Mouse (Mus musculus): ENCODE results near the gene Rit1. TPM values are rescaled to one million over a fixed set of nuclear protein-coding genes. Genes with fewer than 3 reads are reported as not detected.
A peak's percentile ranks its signal among the peaks of the same experiment; 100 is the strongest.
"Not testable (repeated sequence)": the region's sequence is repeated elsewhere in the genome, so short reads cannot be mapped to it uniquely, and the experiment has no call there.

Gene Rit1
- polyA plus RNA-seq, 1 experiment: 58.7 TPM

DNA sequence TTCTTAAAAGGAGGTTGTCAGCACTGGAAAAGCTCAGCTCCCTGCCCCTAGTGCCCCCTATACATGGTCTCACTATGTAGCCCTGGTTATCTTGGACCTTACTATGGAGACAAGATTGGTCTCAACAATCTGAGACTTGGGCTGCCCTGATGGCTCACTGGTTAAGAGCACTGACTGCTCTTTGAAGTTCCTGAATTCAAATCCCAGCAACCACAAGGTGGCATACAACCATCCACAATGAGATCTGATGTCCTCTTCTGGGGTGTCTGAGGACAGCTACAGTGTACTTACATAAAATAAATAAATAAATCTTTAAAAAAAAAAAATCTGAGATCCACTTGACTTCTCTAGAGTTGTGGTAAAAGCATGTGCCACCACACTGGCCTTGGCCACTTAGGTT, 21.1 kb upstream of the Rit1 start:
- no peak overlapping the region for H3K4me3 ChIP-seq (ENCODE audit: insufficient read depth, low read length)
- H3K27ac ChIP-seq (ENCODE audit: insufficient read depth, low read length): no peak overlapping the region
- H3K4me1 ChIP-seq (ENCODE audit: control insufficient read depth, insufficient read depth, low read length): no peaks in the 10 kb centered on the region
- TF ChIP-seq CTCF (IDR thresholded peaks at IDR 0.05; ENCODE audit: extremely low read depth, insufficient read depth, low read length) (no peak), POLR2A (IDR thresholded peaks at IDR 0.05; ENCODE audit: extremely low read depth, insufficient read depth, low read length) (no peak)

DNA sequence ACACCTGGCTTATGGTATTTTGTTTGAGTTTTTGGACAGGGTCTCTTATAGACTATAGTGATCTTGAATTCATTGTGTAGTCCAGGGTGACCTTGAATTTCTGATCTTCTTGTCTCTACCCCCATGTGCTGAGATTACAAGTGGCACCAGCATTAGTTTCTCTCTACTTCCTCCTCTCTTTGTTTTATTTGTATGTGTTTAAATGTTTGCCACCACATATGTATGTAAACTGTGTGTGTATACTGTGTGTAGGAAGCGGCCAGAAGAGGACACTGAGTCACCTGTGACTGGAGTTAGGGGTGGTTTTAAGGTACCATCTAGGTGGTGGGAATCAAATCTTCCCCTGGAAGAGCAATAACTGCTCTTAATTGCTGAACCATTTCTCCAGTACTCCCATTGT, 18.6 kb upstream of the Rit1 start:
- TF ChIP-seq POLR2A (IDR thresholded peaks at IDR 0.05; ENCODE audit: extremely low read depth, insufficient read depth, low read length): no peak
- no peak for TF ChIP-seq CTCF (IDR thresholded peaks at IDR 0.05; ENCODE audit: extremely low read depth, insufficient read depth, low read length)
- Histone ChIP-seq H3K27ac (ENCODE audit: insufficient read depth, low read length) (no peak overlapping the region), H3K4me3 (ENCODE audit: insufficient read depth, low read length) (no peak overlapping the region), H3K4me1 (ENCODE audit: control insufficient read depth, insufficient read depth, low read length) (peaks cover 1% of the 10 kb centered on the region; the same call in 1 of the 2 replicates)

DNA sequence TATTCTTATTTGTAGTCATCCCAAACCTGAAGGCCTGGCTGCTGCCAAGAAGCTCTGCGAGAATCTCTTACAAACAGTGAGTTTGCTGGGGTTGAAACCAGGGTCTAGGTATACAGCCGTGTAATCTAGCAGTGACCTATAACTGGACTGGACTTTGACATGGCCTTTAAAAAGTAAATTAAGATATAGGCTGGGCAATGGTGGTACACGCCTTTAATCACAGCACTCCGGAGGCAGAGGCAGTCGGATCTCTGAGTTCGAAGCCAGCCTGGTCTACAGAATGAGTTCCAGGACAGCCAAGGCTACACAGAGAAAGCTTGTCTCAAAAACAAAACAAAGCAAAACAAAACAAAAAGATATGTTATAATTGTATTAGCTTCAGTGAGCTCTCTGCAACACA, 17.8 kb upstream of the Rit1 start:
- Histone ChIP-seq H3K27ac (ENCODE audit: insufficient read depth, low read length) (no peak overlapping the region), H3K4me1 (ENCODE audit: control insufficient read depth, insufficient read depth, low read length) (peaks cover 1% of the 10 kb centered on the region; the same call in 1 of the 2 replicates), H3K4me3 (ENCODE audit: insufficient read depth, low read length) (no peak overlapping the region)
- no peak for TF ChIP-seq CTCF (IDR thresholded peaks at IDR 0.05; ENCODE audit: extremely low read depth, insufficient read depth, low read length)
- TF ChIP-seq POLR2A (IDR thresholded peaks at IDR 0.05; ENCODE audit: extremely low read depth, insufficient read depth, low read length): no peak

DNA sequence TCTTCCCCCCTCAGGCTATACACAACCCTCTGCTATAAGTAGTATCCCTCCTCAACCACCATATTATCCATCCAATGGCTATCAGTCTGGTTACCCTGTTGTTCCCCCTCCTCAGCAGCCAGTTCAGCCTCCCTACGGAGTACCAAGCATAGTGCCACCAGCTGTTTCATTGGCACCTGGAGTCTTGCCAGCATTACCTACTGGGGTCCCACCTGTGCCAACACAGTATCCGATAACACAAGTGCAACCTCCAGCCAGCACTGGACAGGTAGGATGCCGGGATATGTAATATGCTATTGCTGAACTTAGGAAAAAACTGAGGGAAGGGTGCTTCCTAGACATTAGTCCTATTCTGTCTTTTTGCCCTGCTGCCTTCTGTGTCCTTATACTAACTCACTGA, 16.4 kb upstream of the Rit1 start:
- no peak overlapping the region for H3K27ac ChIP-seq (ENCODE audit: insufficient read depth, low read length)
- TF ChIP-seq POLR2A (IDR thresholded peaks at IDR 0.05; ENCODE audit: extremely low read depth, insufficient read depth, low read length) (no peak), CTCF (IDR thresholded peaks at IDR 0.05; ENCODE audit: extremely low read depth, insufficient read depth, low read length) (no peak)
- H3K4me1 ChIP-seq (ENCODE audit: control insufficient read depth, insufficient read depth, low read length): peaks cover 1% of the 10 kb centered on the region; the same call in 1 of the 2 replicates
- no peak overlapping the region for H3K4me3 ChIP-seq (ENCODE audit: insufficient read depth, low read length)

DNA sequence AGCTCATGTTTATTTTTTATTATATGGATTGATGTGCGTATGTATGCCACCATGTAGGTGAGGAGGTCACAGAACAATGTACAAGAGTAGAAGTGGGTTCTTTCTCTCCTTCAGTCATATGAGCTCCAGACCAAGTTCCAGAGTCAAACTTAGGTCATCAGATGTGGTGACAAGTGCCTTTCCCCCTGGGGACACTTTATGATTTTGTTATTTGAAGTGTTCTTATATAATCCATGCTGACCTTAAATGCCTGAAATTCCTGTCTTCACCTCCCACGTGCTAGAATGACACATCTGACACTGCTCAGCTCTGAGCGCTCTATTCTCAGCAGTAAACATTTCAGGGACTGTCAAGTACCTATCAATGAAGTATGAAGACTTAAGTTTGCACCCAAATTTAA, 15.4 kb upstream of the Rit1 start:
- H3K4me1 ChIP-seq (ENCODE audit: control insufficient read depth, insufficient read depth, low read length): peaks cover 1% of the 10 kb centered on the region; the same call in 1 of the 2 replicates
- TF ChIP-seq POLR2A (IDR thresholded peaks at IDR 0.05; ENCODE audit: extremely low read depth, insufficient read depth, low read length) (no peak), CTCF (IDR thresholded peaks at IDR 0.05; ENCODE audit: extremely low read depth, insufficient read depth, low read length) (no peak)
- H3K4me3 ChIP-seq (ENCODE audit: insufficient read depth, low read length): no peak overlapping the region
- no peak overlapping the region for H3K27ac ChIP-seq (ENCODE audit: insufficient read depth, low read length)

DNA sequence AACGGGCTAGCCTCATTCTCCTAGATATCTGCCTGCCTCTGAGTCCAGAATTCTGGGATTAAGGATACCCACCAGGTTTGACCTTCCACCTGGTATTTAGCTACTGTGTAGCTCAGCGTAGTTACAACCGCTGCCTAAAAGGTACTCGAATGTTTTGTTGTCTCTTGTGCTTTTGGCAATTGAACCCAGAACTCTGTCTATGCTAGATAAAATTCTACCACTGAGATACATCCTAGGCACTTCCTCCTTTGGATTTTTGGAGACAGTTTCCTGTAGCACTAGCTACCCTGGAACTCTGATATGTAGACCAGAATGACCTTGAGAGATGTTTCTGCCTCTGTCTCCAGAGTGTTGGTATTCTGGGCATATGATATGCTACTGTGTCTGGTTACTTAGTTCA, 2.9 kb upstream of the Rit1 start:
- TF ChIP-seq POLR2A (IDR thresholded peaks at IDR 0.05; ENCODE audit: extremely low read depth, insufficient read depth, low read length) (no peak), CTCF (IDR thresholded peaks at IDR 0.05; ENCODE audit: extremely low read depth, insufficient read depth, low read length) (no peak)
- Histone ChIP-seq H3K4me3 (ENCODE audit: insufficient read depth, low read length) (no peak overlapping the region), H3K27ac (ENCODE audit: insufficient read depth, low read length) (no peak overlapping the region), H3K4me1 (ENCODE audit: control insufficient read depth, insufficient read depth, low read length) (peaks cover 7% of the 10 kb centered on the region)

DNA sequence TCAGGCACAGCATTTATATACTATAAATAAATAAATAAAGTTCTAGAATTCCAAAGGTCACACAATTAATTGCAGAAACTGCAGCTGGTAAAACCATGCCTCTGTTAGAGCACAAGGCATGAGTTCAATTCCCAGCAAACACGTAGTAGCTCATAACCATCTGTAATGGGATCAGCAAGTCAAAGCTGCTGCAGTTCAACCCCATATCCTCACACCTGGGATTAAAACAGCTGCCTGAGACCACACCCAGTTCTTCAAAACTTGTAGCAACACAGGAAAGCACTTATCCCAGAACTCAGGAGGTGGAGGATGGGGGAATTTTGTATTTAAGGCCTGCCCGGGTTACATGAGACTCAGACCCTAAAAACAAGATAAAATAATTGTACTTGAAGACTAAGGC, 1.9 kb upstream of the Rit1 start:
- Histone ChIP-seq H3K4me1 (ENCODE audit: control insufficient read depth, insufficient read depth, low read length) (peaks cover 8% of the 10 kb centered on the region), H3K27ac (ENCODE audit: insufficient read depth, low read length) (no peak overlapping the region), H3K4me3 (ENCODE audit: insufficient read depth, low read length) (no peak overlapping the region)
- TF ChIP-seq CTCF (IDR thresholded peaks at IDR 0.05; ENCODE audit: extremely low read depth, insufficient read depth, low read length) (no peak), POLR2A (IDR thresholded peaks at IDR 0.05; ENCODE audit: extremely low read depth, insufficient read depth, low read length) (no peak)

DNA sequence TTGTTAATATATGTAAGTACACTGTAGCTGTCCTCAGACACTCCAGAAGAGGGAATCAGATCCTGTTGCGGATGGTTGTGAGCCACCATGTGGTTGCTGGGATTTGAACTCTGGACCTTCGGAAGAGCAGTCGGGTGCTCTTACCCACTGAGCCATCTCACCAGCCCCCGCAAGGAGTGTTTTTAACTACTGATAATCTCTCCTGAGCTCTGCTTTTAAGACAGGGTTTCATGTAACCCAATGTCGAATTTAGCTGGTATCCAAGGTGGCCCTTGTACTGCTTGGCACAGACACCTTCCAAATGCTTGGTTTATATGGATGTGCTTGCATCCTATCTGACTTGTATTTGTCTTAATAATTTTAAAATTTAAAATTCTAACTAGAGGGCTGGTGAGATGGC, 922 bp upstream of the Rit1 start:
- H3K4me1 ChIP-seq (ENCODE audit: control insufficient read depth, insufficient read depth, low read length); H3K27ac ChIP-seq (ENCODE audit: insufficient read depth, low read length); H3K4me3 ChIP-seq (ENCODE audit: insufficient read depth, low read length): not testable (repeated sequence)

DNA sequence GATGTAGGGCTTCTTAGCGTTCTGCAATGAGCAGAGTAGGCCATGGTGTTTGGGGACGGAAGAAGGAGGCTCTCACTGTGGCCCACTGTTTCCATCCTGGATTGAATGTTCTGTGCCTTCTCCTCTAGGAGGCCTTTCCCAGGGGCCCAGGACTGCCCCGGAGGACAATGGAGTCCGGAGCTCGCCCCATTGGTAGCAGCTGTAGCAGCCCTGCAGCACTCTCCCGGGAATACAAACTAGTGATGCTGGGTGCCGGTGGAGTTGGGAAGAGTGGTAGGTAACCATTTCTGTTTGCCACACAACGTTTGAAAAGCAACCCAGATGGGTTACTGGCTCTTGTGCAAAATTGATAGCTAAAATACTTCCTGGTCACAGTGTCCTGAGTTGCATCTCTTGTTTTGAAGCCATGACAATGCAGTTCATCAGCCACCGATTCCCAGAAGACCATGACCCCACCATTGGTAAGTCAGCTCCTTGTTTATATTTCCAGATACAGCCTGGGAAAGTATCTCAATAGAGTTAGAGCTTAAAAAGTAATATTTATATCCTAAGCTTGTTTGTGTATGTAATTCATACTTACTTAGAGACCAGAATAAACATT, 660 bp downstream of the Rit1 start:
- H3K27ac ChIP-seq (ENCODE audit: insufficient read depth, low read length): peak overlapping the region; percentile 61; the same call in 1 of the 2 replicates
- TF ChIP-seq POLR2A (IDR thresholded peaks at IDR 0.05; ENCODE audit: extremely low read depth, insufficient read depth, low read length) (no peak), CTCF (IDR thresholded peaks at IDR 0.05; ENCODE audit: extremely low read depth, insufficient read depth, low read length) (no peak)
- peak overlapping the region; percentile 100 for H3K4me3 ChIP-seq (ENCODE audit: insufficient read depth, low read length)
- peaks cover 8% of the 10 kb centered on the region for H3K4me1 ChIP-seq (ENCODE audit: control insufficient read depth, insufficient read depth, low read length)

DNA sequence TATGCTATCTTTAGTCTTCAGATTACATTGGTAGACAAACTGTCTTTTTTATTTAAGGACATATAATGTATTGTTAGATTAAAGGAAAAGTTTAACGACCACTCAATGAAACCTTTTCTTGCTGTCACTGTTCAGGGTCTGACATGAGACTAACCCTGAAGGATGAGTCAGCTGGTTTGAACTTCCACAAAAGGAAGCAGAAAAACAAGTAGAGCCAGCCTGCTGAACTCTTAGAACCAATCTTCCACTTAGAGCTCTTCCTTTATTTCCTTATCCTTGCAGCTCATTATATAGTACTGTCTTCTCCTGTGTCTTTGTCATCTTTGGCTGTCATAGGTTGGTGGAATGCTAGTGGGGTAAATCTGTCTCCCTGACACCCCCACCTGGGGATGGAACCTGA, 1.2 kb downstream of the Rit1 start:
- H3K27ac ChIP-seq (ENCODE audit: insufficient read depth, low read length): no peak overlapping the region
- peak overlapping the region; percentile 100 for H3K4me3 ChIP-seq (ENCODE audit: insufficient read depth, low read length)
- no peak for TF ChIP-seq POLR2A (IDR thresholded peaks at IDR 0.05; ENCODE audit: extremely low read depth, insufficient read depth, low read length)
- TF ChIP-seq CTCF (IDR thresholded peaks at IDR 0.05; ENCODE audit: extremely low read depth, insufficient read depth, low read length): no peak
- peaks cover 8% of the 10 kb centered on the region for H3K4me1 ChIP-seq (ENCODE audit: control insufficient read depth, insufficient read depth, low read length)
